Comparison of ENCODE assay signal across 8 mouse cellular contexts in genomic region chr10:44528291-44529082, GRCm38 (mm10). TPM values are rescaled to one million over a fixed set of nuclear protein-coding genes. Genes with fewer than 3 reads are reported as not detected.
DNase-seq lines count a peak whose midpoint lies in the region; ATAC-seq and TF ChIP-seq lines count a peak whose summit lies in the region.

TSS of gene Prdm1 (minus strand) at chr10:44528501.

- peak within 1 kb of the TSS; percentile 83 for H3K4me2 ChIP-seq in hindbrain, embryonic 11.5 days (replicated peaks; ENCODE audit: low read depth, low read length)
- peak within 1 kb of the TSS; percentile 83 for H3K4me2 ChIP-seq in lung, postnatal 0 days (replicated peaks; ENCODE audit: low read depth, low read length)

- TF ChIP-seq EP300 in lung, postnatal 0 days (IDR thresholded peaks at IDR 0.05), result no peak

- peak; percentile 35; the same call in 1 of the 2 replicates for ATAC-seq in hindbrain, embryonic 11.5 days (ENCODE audit: low FRiP score)
- ATAC-seq in lung, postnatal 0 days, result no peak

- 12% methylated on average over 25 of the region's 25 CpGs for WGBS in bone marrow, adult 2 months
- WGBS in hindbrain, embryonic 11.5 days, result 2% methylated on average over 25 of the region's 25 CpGs
- 9% methylated on average over 25 of the region's 25 CpGs for WGBS in lung, postnatal 0 days

- intact Hi-C loops in left cerebral cortex, adult 2 months (cut with DNase I), result loop anchor here (2.0 to 5.0 kb wide), 3 partner anchors 70 to 959 kb away; partner anchors contain the start of gene Lin28b
- intact Hi-C loops in left cerebral cortex, postnatal 14 days (cut with DNase I), result loop anchor here (5.0 kb wide), 2 partner anchors 71 to 944 kb away; no protein-coding TSS in a partner anchor
- intact Hi-C loops in left cerebral cortex, postnatal 4 days (cut with DNase I), result loop anchor here (10.0 kb wide), 1 partner anchor 466 kb away; no protein-coding TSS in a partner anchor

- H3K27ac ChIP-seq in left cerebral cortex, adult 2 months, result no peak within 1 kb of the TSS
- no peak within 1 kb of the TSS for H3K27ac ChIP-seq in bone marrow, adult 2 months (ENCODE audit: control insufficient read depth, insufficient read depth, low read depth, low read length, poor library complexity)
- no peak within 1 kb of the TSS for H3K27ac ChIP-seq in hindbrain, embryonic 11.5 days (ENCODE audit: low read depth, low read length)
- H3K27ac ChIP-seq in lung, postnatal 0 days (ENCODE audit: low read length), result no peak within 1 kb of the TSS

- no peak for DNase-seq in left cerebral cortex, adult 2 months (ENCODE audit: extremely low spot score in 1 of 2, low spot score in 2 of 2)
- no peak for DNase-seq in left cerebral cortex, postnatal 14 days (ENCODE audit: low spot score in 2 of 2)
- DNase-seq in hindbrain, embryonic 11.5 days (ENCODE audit: low spot score), result peak; percentile 45
- no peak for DNase-seq in lung, postnatal 0 days (ENCODE audit: low spot score)
- DNase-seq in adrenal gland, postnatal 10 days, result no peak
- DNase-seq in right cerebral cortex, adult 18-20 months, result no peak
- DNase-seq in left cerebral cortex, postnatal 4 days, result no peak

- H3K36me3 ChIP-seq in hindbrain, embryonic 11.5 days (ENCODE audit: control insufficient read depth, insufficient read depth, low read length), result no peaks in the 10 kb centered on the region
- H3K36me3 ChIP-seq in lung, postnatal 0 days (ENCODE audit: insufficient read depth, low read length), result no peaks in the 10 kb centered on the region

- no peak for TF ChIP-seq CTCF in left cerebral cortex, adult 2 months (IDR thresholded peaks at IDR 0.05)
- no peak for TF ChIP-seq CTCF in bone marrow, adult 2 months (IDR thresholded peaks at IDR 0.05; ENCODE audit: control insufficient read depth, insufficient read depth, low read length)
- TF ChIP-seq CTCF in lung, postnatal 0 days (IDR thresholded peaks at IDR 0.05), result no peak

- H3K9me3 ChIP-seq in hindbrain, embryonic 11.5 days (ENCODE audit: control insufficient read depth, low read length), result no peaks in the 10 kb centered on the region
- H3K9me3 ChIP-seq in lung, postnatal 0 days (ENCODE audit: low read length), result no peaks in the 10 kb centered on the region

- H3K4me1 ChIP-seq in bone marrow, adult 2 months (ENCODE audit: control insufficient read depth, insufficient read depth, low read length), result no peaks in the 10 kb centered on the region; the same call in 1 of the 2 replicates
- H3K4me1 ChIP-seq in hindbrain, embryonic 11.5 days (replicated peaks; ENCODE audit: control insufficient read depth, insufficient read depth, low read length), result peaks cover 8% of the 10 kb centered on the region; the same call in 1 of the 2 replicates
- peaks cover 4% of the 10 kb centered on the region; the same call in 1 of the 2 replicates for H3K4me1 ChIP-seq in lung, postnatal 0 days (ENCODE audit: insufficient read depth, low read depth, low read length)

- H3K9ac ChIP-seq in hindbrain, embryonic 11.5 days (ENCODE audit: low read depth, low read length), result no peak within 1 kb of the TSS
- peak within 1 kb of the TSS; percentile 34; the same call in 1 of the 2 replicates for H3K9ac ChIP-seq in lung, postnatal 0 days (replicated peaks; ENCODE audit: low read depth)

- peaks cover 32% of the 10 kb centered on the region for H3K27me3 ChIP-seq in hindbrain, embryonic 11.5 days (ENCODE audit: control insufficient read depth, insufficient read depth, low read length)
- 0 out of 2 replicates have a peak, but pooled peaks cover 4% of the 10 kb centered on the region for H3K27me3 ChIP-seq in lung, postnatal 0 days (replicated peaks; ENCODE audit: insufficient read depth, low read length)

- H3K4me3 ChIP-seq in left cerebral cortex, adult 2 months, result peak within 1 kb of the TSS; percentile 51
- H3K4me3 ChIP-seq in bone marrow, adult 2 months (replicated peaks; ENCODE audit: control insufficient read depth, low read depth, low read length), result peak within 1 kb of the TSS; percentile 76
- H3K4me3 ChIP-seq in hindbrain, embryonic 11.5 days (ENCODE audit: low read depth, low read length), result peak within 1 kb of the TSS; percentile 44
- H3K4me3 ChIP-seq in lung, postnatal 0 days (ENCODE audit: low read depth, low read length), result peak within 1 kb of the TSS; percentile 50

- no peak for TF ChIP-seq POLR2A in bone marrow, adult 2 months (IDR thresholded peaks at IDR 0.05; ENCODE audit: borderline replicate concordance, control insufficient read depth, low read depth, low read length)

RNA-seq across cellular contexts. Expression of gene Prdm1, which starts in this region (rescaled TPM):
- total RNA-seq in left cerebral cortex, adult 2 months (2021), result under 1 TPM; 0.93 to 0.94 TPM
- total RNA-seq in left cerebral cortex, postnatal 14 days (2021), result 1 to 10 TPM; 1.2 to 1.4 TPM
- 0.90 and 2.2 TPM in 2 replicates for polyA plus RNA-seq in bone marrow, adult 2 months (2011; ENCODE audit: insufficient read depth, insufficient read length, low replicate concordance, missing spikeins)
- 0.99 and 1.3 TPM in 2 replicates for polyA plus RNA-seq in hindbrain, embryonic 11.5 days (2014; fragmentation: Nextera tagmentation; extraction: Ambion mirVana)
- polyA plus RNA-seq in lung, postnatal 0 days (2015; fragmentation: Nextera tagmentation; extraction: Ambion mirVana), result 3.2 and 5.5 TPM in 2 replicates
- total RNA-seq in adrenal gland, postnatal 10 days (2021), result 1 to 10 TPM; 2.1 to 3.4 TPM
- total RNA-seq in left cerebral cortex, postnatal 4 days (2021), result 1 to 10 TPM; 1.3 to 2.2 TPM
